Mouse (Mus musculus) left cerebral cortex, adult 18-20 months (tissue): ENCODE data around the gene Trio. TPM values are rescaled to one million over a fixed set of nuclear protein-coding genes. Genes with fewer than 3 reads are reported as not detected.
A peak's percentile ranks its signal among the peaks of the same experiment; 100 is the strongest.

Source experiments
- DNase-seq, 2 experiments: peaks; one replicate each; pipeline ENCODE4 v3.0.0; 2021 to 2022; ENCODE audit warnings: low spot score in 2 of 2, mixed read lengths in 1 of 2
- total RNA-seq, 2 experiments: library from RNA; stranded (reverse); gene quantifications; 2 replicates each; pipeline ENCODE4 v1.2.3; 2021

Trio gene
- total RNA-seq, 2 experiments from 2014 or later = 207 to 235 TPM

DNA sequence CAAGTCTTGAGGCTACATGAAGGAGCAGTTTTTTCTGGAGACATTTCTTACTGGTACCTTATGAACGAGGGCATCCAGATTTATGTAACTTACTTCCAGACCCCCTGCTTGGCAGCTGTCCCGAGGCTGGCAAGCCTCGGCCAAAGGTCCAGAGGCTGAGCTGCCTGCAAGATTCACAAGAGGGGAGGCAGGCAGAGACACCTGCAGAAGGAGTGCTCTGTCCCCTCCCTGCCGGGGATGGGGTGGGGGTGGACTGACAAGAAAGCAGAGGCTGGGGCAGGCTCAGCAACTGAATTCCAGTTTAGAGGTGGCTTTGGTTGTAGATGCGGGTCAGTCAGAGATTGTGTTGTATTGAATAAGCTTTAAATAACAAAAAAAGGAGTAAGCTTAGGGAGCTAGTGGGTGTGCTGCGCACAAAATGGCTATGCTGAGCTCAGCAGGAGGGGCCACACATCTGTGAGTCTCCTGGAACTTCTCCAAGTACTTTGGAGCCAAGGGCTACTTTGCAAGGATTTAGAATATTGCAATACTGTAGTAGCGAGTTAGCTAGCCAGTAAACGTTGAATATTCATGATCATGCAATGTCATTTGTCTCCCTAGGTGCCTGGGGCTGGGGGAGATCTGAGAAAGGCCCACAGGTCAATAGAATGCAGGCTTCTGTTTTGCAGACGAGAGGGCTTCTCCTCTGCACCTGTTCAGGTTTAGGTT, 15.7 kb upstream of the Trio start:
- no peak for DNase-seq

DNA sequence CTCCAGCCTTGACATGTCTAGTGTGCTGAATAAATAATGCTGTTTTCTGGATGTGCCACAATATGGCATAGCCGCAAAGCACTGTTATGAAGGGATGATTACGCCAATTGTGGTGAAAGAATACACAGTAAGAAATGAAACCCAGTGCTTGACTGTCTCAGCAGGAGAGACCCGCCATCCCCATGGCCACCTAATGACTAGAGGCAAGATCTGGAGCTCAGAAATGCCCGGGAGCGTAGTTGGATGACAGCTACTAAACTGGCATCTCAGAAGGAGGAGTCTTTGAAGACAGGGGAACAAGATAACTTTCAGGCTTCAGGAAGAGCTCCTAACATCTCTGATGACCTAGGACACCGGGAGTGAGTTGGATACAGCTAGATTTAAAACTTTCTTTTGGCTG, 12.0 kb upstream of the Trio start:
- DNase-seq = no peak

DNA sequence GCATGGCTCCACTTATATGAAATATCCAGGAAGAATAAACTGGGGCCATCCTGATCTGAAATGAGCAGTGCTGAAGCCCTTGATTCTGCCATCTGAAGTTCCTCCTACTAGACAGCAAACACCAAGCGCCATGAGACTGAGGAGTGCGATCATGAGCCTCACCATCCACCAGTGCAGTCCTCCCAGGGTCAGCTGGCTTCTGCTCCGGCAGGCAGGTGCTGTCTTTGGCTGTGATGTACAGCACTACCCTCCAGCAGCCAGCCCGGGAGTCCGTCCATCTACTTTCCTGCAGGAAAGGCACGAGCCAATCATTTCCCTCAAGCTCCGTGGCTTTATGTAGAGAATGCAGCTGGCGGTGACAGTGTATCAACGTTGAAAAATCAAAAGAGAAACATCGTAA, 10.0 kb upstream of the Trio start:
- DNase-seq = no peak

DNA sequence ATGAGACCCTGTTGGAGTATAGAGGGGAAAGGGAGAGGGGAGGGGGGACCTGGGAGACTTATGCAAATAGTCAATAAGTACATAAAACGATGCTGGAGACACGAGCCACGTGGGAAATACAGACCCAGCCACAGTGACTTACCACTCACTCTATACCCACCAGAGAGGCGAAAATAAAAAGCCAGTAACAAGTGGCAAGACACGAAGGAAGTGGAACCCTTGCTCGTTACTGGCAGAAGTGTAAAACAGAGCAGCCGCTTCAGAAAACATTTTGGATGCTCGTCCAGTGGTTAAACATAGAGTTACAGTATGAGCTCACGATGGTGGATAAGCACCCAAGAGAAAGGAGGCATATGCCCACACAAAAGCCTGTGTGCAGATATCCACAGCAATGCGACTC, 9.0 kb upstream of the Trio start:
- DNase-seq = no peak

DNA sequence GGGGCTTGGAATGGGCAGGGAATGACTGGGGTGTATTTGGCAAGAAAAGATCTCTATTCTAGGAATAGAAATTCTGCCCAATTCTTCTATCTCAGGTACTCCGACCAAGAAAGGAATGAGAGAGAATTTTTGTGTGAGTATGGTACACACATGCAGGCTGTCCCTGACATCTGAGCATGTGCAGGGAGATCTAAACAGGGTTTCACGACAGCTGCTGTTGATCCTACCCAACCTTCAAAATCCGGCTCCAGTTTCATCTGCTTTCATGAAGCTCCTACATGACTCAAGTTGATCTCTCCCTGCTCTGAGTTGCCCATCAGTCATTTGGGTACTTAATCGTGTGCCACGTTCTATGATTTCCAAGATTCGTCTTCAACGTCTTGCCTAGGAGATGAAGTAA, 3.7 kb upstream of the Trio start:
- DNase-seq = no peak

DNA sequence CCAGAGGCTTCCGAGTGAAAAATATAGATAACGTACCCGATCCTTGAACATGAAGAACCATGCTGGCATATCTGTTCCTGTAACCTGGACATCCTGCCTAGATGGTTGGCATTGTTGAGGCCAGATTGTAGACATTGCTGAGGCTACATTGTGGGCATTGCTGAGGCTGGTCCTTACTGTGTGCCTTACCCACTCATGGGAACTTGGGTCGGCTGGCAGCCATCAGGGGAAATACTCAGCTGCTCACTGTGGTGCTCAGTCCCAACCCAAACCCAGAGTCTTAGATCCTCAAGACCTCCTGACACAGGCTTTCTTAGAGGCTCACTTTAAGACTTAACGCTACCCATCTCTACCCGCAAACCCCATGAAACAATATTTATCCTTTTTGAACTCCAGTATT, 2.9 kb upstream of the Trio start:
- DNase-seq = no peak

DNA sequence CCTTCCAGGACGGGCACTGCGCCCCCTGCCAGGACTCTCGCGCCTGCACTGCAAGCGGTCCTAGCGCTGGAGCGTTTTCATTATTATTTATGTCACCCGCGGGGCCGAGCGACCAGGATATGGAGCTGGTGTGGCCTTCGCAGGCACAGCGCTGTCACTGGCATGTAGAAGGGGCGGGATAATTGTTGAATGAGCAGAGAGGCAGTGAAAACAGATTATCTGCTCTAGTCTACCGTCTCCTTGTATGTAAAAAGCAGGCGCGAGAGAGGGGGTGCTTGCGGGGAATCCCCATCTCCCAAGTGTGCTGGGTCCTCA, 476 bp upstream of the Trio start:
- no peak for DNase-seq

DNA sequence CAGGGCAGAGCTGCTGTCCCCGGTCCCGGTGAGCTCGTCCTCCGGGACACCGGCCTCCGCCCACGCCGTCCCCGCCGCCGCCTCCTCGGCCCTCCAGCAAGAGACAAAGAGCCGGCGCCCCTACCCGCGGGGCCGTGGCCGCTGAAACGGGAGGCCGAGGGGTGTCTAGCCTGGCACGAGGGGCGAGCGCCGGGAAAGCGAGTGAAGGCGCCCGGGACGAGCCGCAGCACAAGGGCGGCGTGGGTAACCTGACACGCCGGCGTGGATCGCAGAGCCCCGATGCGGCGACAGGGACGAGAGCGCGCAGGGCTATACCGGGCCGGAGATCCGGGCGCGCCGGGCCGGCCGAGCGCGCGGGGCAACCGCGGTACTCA, 696 bp downstream of the Trio start:
- peak; percentile 44 to 50 for DNase-seq

DNA sequence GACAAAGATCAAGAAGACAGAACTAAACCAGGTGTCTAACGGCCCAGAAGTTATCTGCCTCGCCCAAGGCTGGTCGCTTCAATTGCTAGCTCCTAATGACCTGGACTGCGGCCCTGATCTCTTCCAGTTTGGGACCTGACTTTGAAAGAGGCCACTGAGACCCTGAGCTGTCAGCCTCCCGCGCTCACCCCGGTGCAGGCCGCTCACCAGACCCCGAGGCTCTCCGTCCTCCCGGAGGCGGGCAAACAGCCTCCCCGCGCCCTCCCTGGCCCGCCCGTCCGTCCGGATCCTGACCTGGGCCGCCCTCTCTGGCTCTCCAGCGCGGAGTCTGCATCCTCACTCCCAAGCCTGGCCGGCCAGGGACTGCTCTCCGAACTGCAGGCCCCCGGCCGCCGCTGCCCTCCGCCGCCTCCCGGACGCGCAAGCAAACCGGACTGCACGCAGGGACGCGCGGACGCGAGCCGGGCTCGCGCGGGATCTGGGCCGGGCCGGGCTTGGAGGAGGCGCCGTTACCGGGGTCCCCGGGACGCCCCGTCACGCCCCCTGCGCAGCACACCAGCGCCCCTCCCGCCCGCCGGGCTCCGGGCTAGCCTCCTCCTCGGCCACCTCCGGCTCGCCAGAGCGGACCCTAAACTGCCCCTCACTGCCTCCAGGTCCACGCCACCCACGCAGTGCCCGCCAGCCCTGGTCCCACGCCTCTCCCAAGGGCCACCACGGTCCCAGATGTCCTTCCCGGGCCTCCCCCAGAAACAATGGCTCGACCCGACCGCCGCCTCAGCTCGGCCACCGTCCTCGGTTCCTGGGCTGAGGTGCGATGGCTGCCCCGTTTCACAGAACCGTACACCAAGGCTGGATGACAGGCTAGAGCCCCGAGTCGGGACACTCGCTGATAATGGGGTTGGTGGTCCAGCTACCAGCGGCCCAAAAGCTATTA, 1.4 kb downstream of the Trio start:
- peak; percentile 51 to 54 for DNase-seq

DNA sequence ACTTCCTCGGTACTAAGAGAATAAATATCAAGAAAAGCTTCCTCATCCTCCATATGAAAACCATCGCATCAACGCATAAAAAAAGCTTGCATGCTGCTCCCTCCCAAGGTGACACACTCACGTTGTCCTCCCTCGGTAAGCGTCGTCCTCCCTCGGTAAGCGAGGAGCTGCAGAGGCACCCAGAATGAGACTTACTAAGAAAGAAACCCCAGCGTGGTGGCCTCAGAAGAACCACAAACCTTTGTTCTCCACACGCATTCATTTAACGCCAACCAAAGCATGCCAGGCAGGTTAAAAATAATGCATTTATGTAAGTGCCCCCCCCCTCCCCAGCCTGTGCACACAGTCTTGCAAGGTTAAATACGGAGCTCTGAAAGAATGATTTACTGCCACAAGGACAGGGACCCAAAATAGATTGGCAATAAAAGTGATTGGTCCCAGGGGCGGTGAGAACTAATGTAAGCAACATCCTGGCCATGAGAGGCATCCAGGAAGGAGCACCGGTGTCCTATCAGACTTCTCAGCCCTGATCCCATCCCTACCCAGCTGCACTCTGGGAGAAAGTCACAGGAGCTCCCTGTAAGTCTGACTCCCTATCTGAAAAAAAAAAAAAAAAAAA, 3.9 kb downstream of the Trio start:
- DNase-seq = no peak

DNA sequence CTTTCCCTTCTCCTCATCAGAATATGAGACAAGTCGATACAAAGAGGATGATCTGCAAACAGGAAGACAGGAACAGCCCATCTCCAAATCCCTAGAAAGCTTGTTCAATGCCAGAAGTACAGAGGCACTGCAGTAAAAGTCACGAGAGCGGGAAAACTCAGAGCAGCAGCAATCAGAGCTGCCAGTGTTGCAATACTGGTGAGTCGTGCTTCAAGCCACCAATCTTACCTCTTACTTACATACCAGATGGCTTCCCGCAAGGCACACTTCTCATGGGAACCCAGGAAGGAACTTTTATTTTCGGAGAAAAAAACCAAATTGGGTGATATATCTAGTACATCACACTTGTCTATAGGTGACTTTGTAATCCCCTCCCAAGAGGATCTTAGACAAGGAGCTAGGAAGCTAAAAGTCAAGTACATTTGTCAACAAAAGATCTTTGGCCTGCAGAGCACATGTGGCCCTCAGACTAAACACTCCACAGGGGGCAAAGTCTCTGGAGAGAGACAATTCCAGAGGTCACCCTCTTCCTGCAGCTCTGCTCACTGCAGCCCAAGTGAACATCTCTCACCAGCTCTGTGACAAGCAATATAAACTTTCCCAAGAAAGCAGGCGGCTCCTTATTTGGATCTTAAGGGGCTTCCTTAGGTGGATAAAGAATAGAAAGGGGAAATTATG, 6.1 kb downstream of the Trio start:
- no peak for DNase-seq

DNA sequence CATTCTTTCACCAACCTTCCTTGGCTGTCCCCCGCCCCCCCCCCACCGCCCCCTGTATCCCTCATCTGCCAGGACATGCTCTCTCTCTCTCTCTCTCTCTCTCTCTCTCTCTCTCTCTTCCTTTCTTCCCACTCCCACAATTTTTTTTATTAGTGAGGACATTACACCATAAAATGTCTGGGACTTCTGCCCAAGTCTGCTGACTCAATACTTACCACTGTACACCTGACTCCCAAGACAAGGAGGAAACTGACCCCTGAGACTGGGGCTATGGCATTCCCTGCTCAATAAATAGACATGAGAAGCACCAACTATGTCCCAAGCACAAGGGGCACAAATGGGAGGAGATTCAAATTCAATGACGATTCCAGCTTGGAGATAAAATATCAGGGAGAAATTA, 18.1 kb downstream of the Trio start:
- no peak for DNase-seq

DNA sequence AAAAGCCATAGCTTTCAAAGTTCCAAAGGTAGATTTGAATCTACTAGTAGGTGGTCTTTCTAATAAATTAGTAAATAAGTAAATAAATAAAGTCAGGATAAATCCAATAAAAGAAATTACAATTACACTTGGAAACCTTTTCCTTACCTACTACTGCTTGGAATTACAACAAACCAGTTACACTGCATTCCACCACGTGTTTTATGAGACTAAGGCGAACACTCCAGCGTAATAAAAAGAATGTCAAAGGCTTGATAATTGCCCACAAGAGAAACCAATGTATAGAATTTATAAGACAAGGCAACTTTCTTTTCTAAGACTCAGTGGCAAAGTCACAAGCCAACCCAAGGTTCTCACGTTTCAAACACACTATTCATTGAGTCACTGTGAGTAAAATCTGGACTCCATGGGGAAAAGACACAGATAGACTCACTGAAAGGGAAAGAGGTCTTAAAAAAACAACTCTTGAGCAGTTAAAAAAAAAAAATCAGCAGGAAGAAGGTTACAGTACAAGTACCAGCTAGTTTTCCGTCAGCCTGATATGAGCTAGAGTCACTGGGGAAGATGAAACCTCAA, 21.4 kb downstream of the Trio start:
- no peak for DNase-seq

DNA sequence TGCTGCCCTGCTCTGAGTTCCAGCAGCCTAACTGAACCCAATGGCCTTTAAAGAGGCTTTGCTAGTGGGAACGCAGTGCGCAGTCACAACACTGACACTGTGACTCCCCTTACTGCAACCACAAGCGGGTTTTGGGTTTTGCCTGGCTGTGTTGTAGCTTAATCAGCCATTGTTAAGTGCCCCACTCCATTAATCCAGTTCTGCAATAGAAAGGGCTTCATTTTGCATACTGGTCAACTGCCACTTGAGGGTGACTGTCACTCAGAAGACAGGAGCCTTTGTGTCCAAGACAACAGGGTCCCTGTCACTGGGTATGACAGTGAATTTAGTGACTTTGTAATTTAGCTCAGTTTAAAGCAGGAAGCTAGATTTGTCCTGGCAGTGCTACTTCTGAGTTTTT, 23.1 kb downstream of the Trio start:
- no peak for DNase-seq

DNA sequence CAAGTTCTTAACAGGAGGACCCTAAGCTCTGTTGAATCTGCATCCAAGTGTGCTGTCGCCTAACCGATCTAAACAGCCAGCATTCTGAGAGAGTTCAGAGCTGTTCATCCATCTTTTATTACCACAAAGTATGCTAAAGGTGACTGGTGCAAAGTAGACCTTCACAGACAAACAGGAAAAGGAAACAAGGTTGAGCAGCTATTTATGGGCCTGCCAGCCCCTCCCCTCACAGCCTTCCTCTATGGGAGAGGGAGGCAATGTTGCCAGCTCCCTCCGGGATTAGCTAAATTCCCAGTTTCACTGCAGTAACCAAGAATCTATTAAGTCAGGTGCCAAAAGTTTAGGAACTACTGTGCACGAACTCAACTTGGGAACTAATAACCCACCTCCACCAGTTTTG, 24.3 kb downstream of the Trio start:
- DNase-seq = no peak

DNA sequence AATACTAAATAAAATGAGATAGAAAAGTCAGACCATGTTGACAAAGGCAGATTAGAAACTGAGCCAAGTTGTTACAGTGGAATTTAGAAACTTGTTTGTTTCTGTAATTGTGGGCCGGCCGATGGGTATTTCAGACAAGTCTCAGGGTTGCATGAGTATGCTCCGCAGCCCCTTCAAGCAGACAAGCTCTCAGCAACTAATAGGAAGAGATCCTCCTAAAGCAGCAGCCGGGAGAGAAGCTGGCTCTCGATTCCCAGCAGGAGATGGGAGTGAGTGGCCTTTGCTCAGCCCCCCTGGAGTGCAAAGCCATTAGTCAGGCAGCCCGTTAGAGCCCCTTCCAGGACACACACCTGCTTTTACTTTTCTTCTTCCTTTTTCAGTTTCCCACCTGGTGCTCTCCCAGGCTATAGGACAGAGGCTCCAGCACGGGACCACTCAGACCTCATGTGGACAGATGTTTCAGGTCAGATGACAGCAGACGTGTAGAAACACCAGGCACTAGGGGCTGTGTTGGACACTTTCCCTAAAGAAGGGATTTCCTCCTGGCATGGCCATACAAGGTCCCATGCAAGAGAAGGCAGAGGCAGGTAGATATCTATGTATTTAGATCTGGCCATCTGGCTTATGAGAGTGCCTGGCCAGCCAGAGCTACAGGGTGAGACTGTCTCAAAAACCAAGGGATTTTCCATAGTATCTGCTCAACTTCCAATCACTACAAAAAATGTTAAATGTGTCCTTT, 26.9 kb downstream of the Trio start:
- DNase-seq = no peak

DNA sequence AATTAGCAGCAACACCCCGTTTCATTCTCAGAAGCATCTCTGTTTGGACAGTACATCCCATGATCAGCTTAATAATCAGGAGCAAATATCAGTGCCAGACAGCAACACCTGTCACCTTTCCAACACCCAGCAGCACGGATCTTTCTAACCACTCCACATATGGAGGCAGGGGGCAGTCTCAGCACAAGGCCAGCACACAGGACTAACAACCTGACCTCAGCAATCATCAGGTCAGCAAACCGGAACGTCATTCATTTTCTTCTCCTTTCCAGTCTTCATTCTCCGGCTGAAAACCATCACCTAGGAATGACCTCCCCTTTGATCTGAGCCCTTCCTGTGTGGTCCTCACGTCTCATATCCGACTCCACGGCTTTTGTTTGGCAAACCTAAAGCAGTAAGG, 27.7 kb downstream of the Trio start:
- no peak for DNase-seq

DNA sequence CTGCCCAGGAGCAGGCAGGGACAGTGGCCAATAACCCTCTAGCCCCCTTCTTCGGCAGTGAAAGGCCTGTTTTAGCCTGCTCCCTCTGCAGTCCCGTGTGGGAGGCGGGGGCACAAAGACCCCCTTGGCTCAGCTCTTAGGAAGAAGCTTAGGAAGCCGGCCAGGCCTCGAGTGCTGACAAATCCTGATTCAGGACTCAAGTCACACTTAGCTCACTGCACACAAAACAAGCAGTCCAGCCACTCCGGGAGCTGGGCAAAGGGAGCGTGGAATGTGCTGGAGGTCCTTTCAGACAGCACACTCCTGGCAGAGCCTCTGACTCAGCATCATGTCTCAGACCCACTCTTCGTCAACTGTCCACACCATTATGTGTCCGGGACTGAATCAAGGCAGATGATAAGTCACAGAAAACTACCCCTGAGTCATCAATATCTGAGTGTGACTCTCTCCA, 28.2 kb downstream of the Trio start:
- peak in 1 of 2 experiments; percentile 34 for DNase-seq

DNA sequence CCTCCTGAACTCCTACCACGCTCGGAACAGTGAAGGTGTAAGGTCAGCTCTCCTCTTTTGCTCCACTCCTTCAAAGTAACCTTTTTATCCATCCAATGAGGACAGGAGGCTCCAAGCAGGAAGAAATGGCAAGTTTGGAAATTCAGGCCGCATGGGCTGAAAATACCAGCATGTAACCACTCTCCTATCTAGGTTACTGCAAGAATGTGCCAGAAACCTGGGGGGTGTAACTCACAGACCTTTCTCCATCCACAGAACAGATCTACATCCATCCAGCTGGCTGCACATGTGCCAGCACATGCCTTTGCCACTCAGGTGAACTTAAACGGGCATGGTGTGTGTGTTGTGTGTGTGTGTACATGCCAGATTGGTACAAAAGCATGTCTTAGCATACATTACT, 28.9 kb downstream of the Trio start:
- no peak for DNase-seq

DNA sequence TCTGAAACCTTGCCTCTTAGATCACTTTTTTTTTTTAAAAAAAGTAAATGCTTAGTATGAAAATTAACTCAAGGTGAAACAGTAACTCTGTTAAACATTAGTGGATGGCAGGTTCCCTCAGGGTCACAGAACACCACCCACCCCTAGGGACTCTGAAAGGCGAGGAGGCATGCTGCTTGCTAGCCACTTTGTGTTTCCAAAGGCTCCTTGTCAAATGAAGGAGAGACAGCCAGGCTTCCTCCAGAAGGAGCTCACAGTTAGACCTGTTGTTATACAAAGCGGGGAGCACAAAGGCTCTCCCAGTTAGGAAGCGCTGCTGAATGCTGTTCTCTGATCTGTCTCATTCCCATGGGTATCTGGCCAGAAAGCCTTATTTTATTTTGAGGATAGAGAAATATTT, 30.2 kb downstream of the Trio start:
- DNase-seq = no peak

DNA sequence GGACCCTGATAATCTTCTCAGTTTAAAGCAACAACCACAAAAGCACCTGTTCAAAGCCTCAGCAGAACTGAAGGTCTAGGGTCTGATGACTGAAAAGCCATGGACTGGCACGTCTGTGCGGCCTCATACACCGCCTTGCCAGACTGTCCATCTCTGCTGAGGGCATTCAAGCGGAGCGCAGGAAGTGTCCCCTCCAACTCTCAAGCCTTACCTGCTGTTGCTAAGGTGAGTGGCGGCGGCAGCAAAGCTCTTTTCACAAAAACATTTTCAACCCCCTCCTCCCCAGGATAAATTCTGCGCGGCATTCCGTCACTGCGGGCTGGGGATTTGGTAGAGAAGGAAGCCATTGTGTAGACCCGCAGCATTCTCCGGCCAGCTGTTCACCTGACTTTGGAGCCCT, 30.8 kb downstream of the Trio start:
- no peak for DNase-seq
